Comparison of ENCODE assay signal across 8 mouse cellular contexts in genomic region chr7:139969348-139970130, GRCm38 (mm10). TPM values are rescaled to one million over a fixed set of nuclear protein-coding genes. Genes with fewer than 3 reads are reported as not detected.
DNase-seq lines count a peak whose midpoint lies in the region; ATAC-seq and TF ChIP-seq lines count a peak whose summit lies in the region.

No protein-coding gene starts in this region.

- no peak overlapping the region for H3K27ac ChIP-seq in heart, embryonic 12.5 days (ENCODE audit: poor library complexity, severe bottlenecking)
- H3K27ac ChIP-seq in embryonic facial prominence, embryonic 13.5 days: 0 out of 2 replicates have a peak overlapping the region, but pooled peaks have one; percentile 41
- no peak overlapping the region for H3K27ac ChIP-seq in hindbrain, postnatal 0 days
- no peak overlapping the region for H3K27ac ChIP-seq in neural tube, embryonic 13.5 days (replicated peaks)
- peak overlapping the region; percentile 38; the same call in 1 of the 2 replicates for H3K27ac ChIP-seq in stomach, embryonic 16.5 days (ENCODE audit: low read length)

- TF ChIP-seq CTCF in hindbrain, postnatal 0 days (IDR thresholded peaks at IDR 0.05; ENCODE audit: low read depth): peak; percentile 90

- intact Hi-C loops in left cerebral cortex, postnatal 25 days (cut with DNase I): loop anchor here (2.0 to 10.0 kb wide), 3 partner anchors 25 to 165 kb away; partner anchors contain the start of gene Mtg1

- H3K4me2 ChIP-seq in heart, embryonic 12.5 days: no peak overlapping the region
- H3K4me2 ChIP-seq in embryonic facial prominence, embryonic 13.5 days: peak overlapping the region; percentile 27; the same call in 1 of the 2 replicates
- H3K4me2 ChIP-seq in hindbrain, postnatal 0 days (ENCODE audit: low read depth, low read length): no peak overlapping the region
- no peak overlapping the region for H3K4me2 ChIP-seq in neural tube, embryonic 13.5 days
- H3K4me2 ChIP-seq in stomach, embryonic 16.5 days (ENCODE audit: low read depth, low read length): no peak overlapping the region

- DNase-seq in heart, adult 8-10 months (ENCODE audit: low spot score): peak; percentile 74
- DNase-seq in adrenal gland, postnatal 10 days: peak; percentile 91
- peak; percentile 90 for DNase-seq in hindbrain, postnatal 0 days (ENCODE audit: low spot score)
- peak; percentile 86 to 91 for DNase-seq in left cerebral cortex, postnatal 25 days (ENCODE audit: low spot score in 2 of 2)

- no peak for ATAC-seq in heart, embryonic 12.5 days (ENCODE audit: insufficient number of reproducible peaks, low FRiP score)
- ATAC-seq in embryonic facial prominence, embryonic 13.5 days (ENCODE audit: insufficient number of reproducible peaks, insufficient read depth, low FRiP score, low TSS enrichment, low read depth): no peak
- peak; percentile 57; the same call in 1 of the 2 replicates for ATAC-seq in hindbrain, postnatal 0 days
- peak; percentile 58; the same call in 1 of the 2 replicates for ATAC-seq in neural tube, embryonic 13.5 days (ENCODE audit: low read depth)
- ATAC-seq in stomach, embryonic 16.5 days (ENCODE audit: insufficient read depth, low FRiP score): no peak

- H3K27me3 ChIP-seq in heart, embryonic 12.5 days (replicated peaks): peaks cover 68% of the 10 kb centered on the region
- no peaks in the 10 kb centered on the region for H3K27me3 ChIP-seq in embryonic facial prominence, embryonic 13.5 days
- H3K27me3 ChIP-seq in hindbrain, postnatal 0 days (ENCODE audit: insufficient read depth, low read length): no peaks in the 10 kb centered on the region
- H3K27me3 ChIP-seq in neural tube, embryonic 13.5 days: no peaks in the 10 kb centered on the region
- H3K27me3 ChIP-seq in stomach, embryonic 16.5 days (ENCODE audit: control insufficient read depth, insufficient read depth, low read length): no peaks in the 10 kb centered on the region

- H3K4me1 ChIP-seq in heart, embryonic 12.5 days (replicated peaks): no peaks in the 10 kb centered on the region
- H3K4me1 ChIP-seq in embryonic facial prominence, embryonic 13.5 days: peaks cover 9% of the 10 kb centered on the region
- H3K4me1 ChIP-seq in hindbrain, postnatal 0 days (ENCODE audit: insufficient read depth, low read length): no peaks in the 10 kb centered on the region
- no peaks in the 10 kb centered on the region for H3K4me1 ChIP-seq in neural tube, embryonic 13.5 days (replicated peaks)
- H3K4me1 ChIP-seq in stomach, embryonic 16.5 days (ENCODE audit: control insufficient read depth, insufficient read depth, low read length): no peaks in the 10 kb centered on the region; the same call in 1 of the 2 replicates

- no peak overlapping the region for H3K9ac ChIP-seq in heart, embryonic 12.5 days
- H3K9ac ChIP-seq in embryonic facial prominence, embryonic 13.5 days: no peak overlapping the region
- H3K9ac ChIP-seq in hindbrain, postnatal 0 days (replicated peaks; ENCODE audit: low read length): no peak overlapping the region
- no peak overlapping the region for H3K9ac ChIP-seq in neural tube, embryonic 13.5 days
- no peak overlapping the region for H3K9ac ChIP-seq in stomach, embryonic 16.5 days (ENCODE audit: low read length)

- H3K9me3 ChIP-seq in heart, embryonic 12.5 days (replicated peaks): no peaks in the 10 kb centered on the region
- no peaks in the 10 kb centered on the region for H3K9me3 ChIP-seq in embryonic facial prominence, embryonic 13.5 days
- H3K9me3 ChIP-seq in hindbrain, postnatal 0 days (ENCODE audit: low read length): no peaks in the 10 kb centered on the region
- no peaks in the 10 kb centered on the region for H3K9me3 ChIP-seq in neural tube, embryonic 13.5 days
- H3K9me3 ChIP-seq in stomach, embryonic 16.5 days (replicated peaks; ENCODE audit: control insufficient read depth, low read length): no peaks in the 10 kb centered on the region

- no peak overlapping the region for H3K4me3 ChIP-seq in heart, embryonic 12.5 days
- no peak overlapping the region for H3K4me3 ChIP-seq in embryonic facial prominence, embryonic 13.5 days
- H3K4me3 ChIP-seq in hindbrain, postnatal 0 days (ENCODE audit: low read length): no peak overlapping the region
- no peak overlapping the region for H3K4me3 ChIP-seq in neural tube, embryonic 13.5 days
- no peak overlapping the region for H3K4me3 ChIP-seq in stomach, embryonic 16.5 days (replicated peaks; ENCODE audit: low read length)

- WGBS in heart, embryonic 12.5 days: 43% methylated on average over 10 of the region's 10 CpGs
- WGBS in embryonic facial prominence, embryonic 13.5 days: 12% methylated on average over 9 of the region's 10 CpGs
- 35% methylated on average over 10 of the region's 10 CpGs for WGBS in hindbrain, postnatal 0 days
- WGBS in neural tube, embryonic 13.5 days: 40% methylated on average over 10 of the region's 10 CpGs
- WGBS in stomach, embryonic 16.5 days: 43% methylated on average over 10 of the region's 10 CpGs

- no peaks in the 10 kb centered on the region for H3K36me3 ChIP-seq in heart, embryonic 12.5 days
- H3K36me3 ChIP-seq in embryonic facial prominence, embryonic 13.5 days: no peaks in the 10 kb centered on the region
- no peaks in the 10 kb centered on the region for H3K36me3 ChIP-seq in hindbrain, postnatal 0 days (ENCODE audit: insufficient read depth, low read length)
- no peaks in the 10 kb centered on the region for H3K36me3 ChIP-seq in neural tube, embryonic 13.5 days
- H3K36me3 ChIP-seq in stomach, embryonic 16.5 days (ENCODE audit: control insufficient read depth, insufficient read depth, low read length): no peaks in the 10 kb centered on the region

RNA-seq across cellular contexts. Expression of gene 6430531B16Rik, which starts 9.0 kb away (rescaled TPM):
- not detected for total RNA-seq in heart, adult 8-10 months (2022)
- 0.27 and 0.33 TPM in 2 replicates for polyA plus RNA-seq in heart, embryonic 12.5 days (2016; fragmentation: Nextera tagmentation; extraction: Ambion mirVana)
- under 1 TPM in 1 of 2 experiments, not detected in 1; 0.39 TPM for total RNA-seq in adrenal gland, postnatal 10 days (2021)
- polyA plus RNA-seq in embryonic facial prominence, embryonic 13.5 days (2015; fragmentation: Nextera tagmentation; extraction: Ambion mirVana): 0.85 and 1.1 TPM in 2 replicates
- total RNA-seq in hindbrain, postnatal 0 days (2014; rRNA removed): 2.9 TPM in 1 of 2 replicates, not detected in the other
- polyA plus RNA-seq in hindbrain, postnatal 0 days (2015; fragmentation: Nextera tagmentation; extraction: Ambion mirVana): 1.3 and 1.8 TPM in 2 replicates
- 1 to 10 TPM in 1 of 2 experiments, under 1 TPM in 1; 0.96 to 1.1 TPM for total RNA-seq in left cerebral cortex, postnatal 25 days (2021)
- polyA plus RNA-seq in neural tube, embryonic 13.5 days (2015; fragmentation: Nextera tagmentation; extraction: Ambion mirVana): 0.68 and 0.71 TPM in 2 replicates
- polyA plus RNA-seq in stomach, embryonic 16.5 days (2015; fragmentation: Nextera tagmentation; extraction: Ambion mirVana): 0.24 and 0.34 TPM in 2 replicates

RNA-seq across cellular contexts. Expression of gene Adam8, which starts 22.8 kb away (rescaled TPM):
- total RNA-seq in heart, adult 8-10 months (2022): 1 to 10 TPM in 2 of 4 experiments, under 1 TPM in 2; 0.25 to 1.8 (median 0.95) TPM
- polyA plus RNA-seq in heart, embryonic 12.5 days (2016; fragmentation: Nextera tagmentation; extraction: Ambion mirVana): 0.61 and 1.0 TPM in 2 replicates
- 1 to 10 TPM; 1.9 to 2.9 TPM for total RNA-seq in adrenal gland, postnatal 10 days (2021)
- 2.4 and 3.3 TPM in 2 replicates for polyA plus RNA-seq in embryonic facial prominence, embryonic 13.5 days (2015; fragmentation: Nextera tagmentation; extraction: Ambion mirVana)
- total RNA-seq in hindbrain, postnatal 0 days (2014; rRNA removed): 1.7 and 2.2 TPM in 2 replicates
- polyA plus RNA-seq in hindbrain, postnatal 0 days (2015; fragmentation: Nextera tagmentation; extraction: Ambion mirVana): 0.48 and 0.57 TPM in 2 replicates
- 1 to 10 TPM; 2.6 to 2.7 TPM for total RNA-seq in left cerebral cortex, postnatal 25 days (2021)
- 3.3 and 3.4 TPM in 2 replicates for polyA plus RNA-seq in neural tube, embryonic 13.5 days (2015; fragmentation: Nextera tagmentation; extraction: Ambion mirVana)
- polyA plus RNA-seq in stomach, embryonic 16.5 days (2015; fragmentation: Nextera tagmentation; extraction: Ambion mirVana): 3.0 and 4.1 TPM in 2 replicates

RNA-seq across cellular contexts. Expression of gene Utf1, which starts 25.9 kb away (rescaled TPM):
- total RNA-seq in heart, adult 8-10 months (2022): not detected
- not detected in 2 replicates for polyA plus RNA-seq in heart, embryonic 12.5 days (2016; fragmentation: Nextera tagmentation; extraction: Ambion mirVana)
- under 1 TPM in 1 of 2 experiments, not detected in 1; 0.24 TPM for total RNA-seq in adrenal gland, postnatal 10 days (2021)
- 0.28 and 0.36 TPM in 2 replicates for polyA plus RNA-seq in embryonic facial prominence, embryonic 13.5 days (2015; fragmentation: Nextera tagmentation; extraction: Ambion mirVana)
- total RNA-seq in hindbrain, postnatal 0 days (2014; rRNA removed): not detected in 2 replicates
- polyA plus RNA-seq in hindbrain, postnatal 0 days (2015; fragmentation: Nextera tagmentation; extraction: Ambion mirVana): not detected in 2 replicates
- total RNA-seq in left cerebral cortex, postnatal 25 days (2021): not detected
- polyA plus RNA-seq in neural tube, embryonic 13.5 days (2015; fragmentation: Nextera tagmentation; extraction: Ambion mirVana): not detected in 2 replicates
- not detected in 2 replicates for polyA plus RNA-seq in stomach, embryonic 16.5 days (2015; fragmentation: Nextera tagmentation; extraction: Ambion mirVana)

Comparison
In these comparisons a context has a peak if more than half of its experiments do, and no peak if none do; other contexts are left out.
1. ATAC-seq: peak in hindbrain, postnatal 0 days (single experiment) and neural tube, embryonic 13.5 days (single experiment); none in heart, embryonic 12.5 days (single experiment), embryonic facial prominence, embryonic 13.5 days (single experiment) and stomach, embryonic 16.5 days (single experiment).
2. H3K27ac ChIP-seq: peak in embryonic facial prominence, embryonic 13.5 days (single experiment) and stomach, embryonic 16.5 days (single experiment); none in heart, embryonic 12.5 days (single experiment), hindbrain, postnatal 0 days (single experiment) and neural tube, embryonic 13.5 days (single experiment).
3. Peak in every context shown above with its lines, with median percentiles within 50 percentile points of each other: DNase-seq.